Mouse (Mus musculus) MEL (cell line): ENCODE data around the gene Fgfr2. TPM values are rescaled to one million over a fixed set of nuclear protein-coding genes. Genes with fewer than 3 reads are reported as not detected.

ENCODE experiments used
- DNase-seq: peaks from one replicate; pipeline ENCODE4 v3.0.0; 2011; ENCODE audit warnings: low read depth, low spot score
- H3K27ac ChIP-seq: 2 replicates; pipeline ENCODE4 v1.5.1; 2012; ENCODE audit warnings: low read depth, mild to moderate bottlenecking, control low read depth, low read length, moderate library complexity; ENCODE audit not compliant: control insufficient read depth
- H3K27me3 ChIP-seq, 2 experiments: fragments of 150-350 bp in 1 of 2; sonication (generic) in 1 of 2; 2 replicates each; pipeline ENCODE4 v1.6.1; 2012; ENCODE audit warnings: low read length in 2 of 2, mild to moderate bottlenecking in 2 of 2, improper control_type of control experiment in 1 of 2, moderate library complexity in 1 of 2; ENCODE audit not compliant: insufficient read depth in 2 of 2, control insufficient read depth in 1 of 2
- H3K36me3 ChIP-seq, 2 experiments: 2 replicates each; pipeline ENCODE4 v1.6.1; 2012 to 2014; ENCODE audit warnings: low read length in 2 of 2, improper control_type of control experiment in 1 of 2, inconsistent platforms in 1 of 2, mild to moderate bottlenecking in 1 of 2; ENCODE audit not compliant: insufficient read depth in 2 of 2, control insufficient read depth in 1 of 2
- H3K4me1 ChIP-seq, 2 experiments: fragments of 150-350 bp in 1 of 2; sonication (generic) in 1 of 2; 2 replicates each; pipeline ENCODE4 v1.6.1; 2012; ENCODE audit warnings: low read length in 2 of 2, improper control_type of control experiment in 1 of 2, mild to moderate bottlenecking in 1 of 2; ENCODE audit not compliant: insufficient read depth in 2 of 2, control insufficient read depth in 1 of 2
- H3K4me3 ChIP-seq, 2 experiments: fragments of 150-350 bp in 1 of 2; sonication (generic) in 1 of 2; 2 replicates each; pipeline ENCODE4 v1.5.1; 2012; ENCODE audit warnings: low read depth in 2 of 2, low read length in 2 of 2, mild to moderate bottlenecking in 2 of 2, moderate library complexity in 2 of 2, control low read depth in 1 of 2, improper control_type of control experiment in 1 of 2; ENCODE audit not compliant: control insufficient read depth in 1 of 2, insufficient read depth in 1 of 2
- H3K79me2 ChIP-seq: 2 replicates; pipeline ENCODE4 v1.6.1; 2012; ENCODE audit warnings: mild to moderate bottlenecking, low read length, moderate library complexity; ENCODE audit not compliant: control insufficient read depth, poor library complexity, insufficient read depth
- H3K9ac ChIP-seq: 2 replicates; pipeline ENCODE4 v1.6.1; 2012; ENCODE audit warnings: low read depth, mild to moderate bottlenecking, control low read depth, low read length, moderate library complexity; ENCODE audit not compliant: control insufficient read depth, poor library complexity, severe bottlenecking
- H3K9me3 ChIP-seq: fragments of 150-350 bp; sonication (generic); replicated peaks from 2 replicates; pipeline ENCODE4 v1.6.1; 2012; ENCODE audit warnings: mild to moderate bottlenecking, low read length, improper control_type of control experiment, moderate library complexity; ENCODE audit not compliant: insufficient read depth
- CHD1 ChIP-seq: IDR thresholded peaks from 2 replicates; pipeline ENCODE4 v1.6.1; 2012; ENCODE audit warnings: low read depth, mild to moderate bottlenecking, inconsistent platforms, low read length, improper control_type of control experiment
- CHD2 ChIP-seq: IDR thresholded peaks from 2 replicates; pipeline ENCODE4 v1.6.1; 2011; ENCODE audit warnings: low read length, improper control_type of control experiment
- ELF1 ChIP-seq: IDR thresholded peaks from 2 replicates; pipeline ENCODE4 v1.6.1; 2014; ENCODE audit warnings: low read depth, mild to moderate bottlenecking, inconsistent platforms, low read length, improper control_type of control experiment, moderate library complexity
- EP300 ChIP-seq, 2 experiments: IDR thresholded peaks; 2 replicates each; pipeline ENCODE4 v1.6.1; 2011; ENCODE audit warnings: improper control_type of control experiment in 2 of 2, low read length in 2 of 2, low read depth in 1 of 2, mild to moderate bottlenecking in 1 of 2
- GABPA ChIP-seq: IDR thresholded peaks from 2 replicates; pipeline ENCODE4 v1.6.1; 2012; ENCODE audit warnings: low read depth, mild to moderate bottlenecking, inconsistent platforms, low read length, improper control_type of control experiment, moderate library complexity
- GATA1 ChIP-seq: IDR thresholded peaks from 2 replicates; pipeline ENCODE4 v1.6.1; 2011; ENCODE audit warnings: low read depth, low read length, improper control_type of control experiment
- HCFC1 ChIP-seq: IDR thresholded peaks from 2 replicates; pipeline ENCODE4 v1.6.1; 2012; ENCODE audit warnings: low read depth, mild to moderate bottlenecking, inconsistent platforms, low read length, improper control_type of control experiment, moderate library complexity
- JUND ChIP-seq: IDR thresholded peaks from 2 replicates; pipeline ENCODE4 v1.6.1; 2011; ENCODE audit warnings: low read depth, mild to moderate bottlenecking, improper control_type of control experiment, low read length
- KAT2A ChIP-seq: conservative IDR thresholded peaks from 2 replicates; pipeline ENCODE4 v1.6.1; 2012; ENCODE audit warnings: low read depth, low read length, improper control_type of control experiment, inconsistent platforms
- MAFK ChIP-seq: IDR thresholded peaks from 2 replicates; pipeline ENCODE4 v1.6.1; 2011; ENCODE audit warnings: low read depth, mild to moderate bottlenecking, low read length, improper control_type of control experiment, borderline replicate concordance
- MAX ChIP-seq: IDR thresholded peaks from 2 replicates; pipeline ENCODE4 v1.6.1; 2011; ENCODE audit warnings: low read length, improper control_type of control experiment
- MYC ChIP-seq: IDR thresholded peaks from 2 replicates; pipeline ENCODE4 v1.6.1; 2011; ENCODE audit warnings: low read depth, mild to moderate bottlenecking, low read length, improper control_type of control experiment, moderate library complexity
- NELFE ChIP-seq: IDR thresholded peaks from 2 replicates; pipeline ENCODE4 v1.6.1; 2011; ENCODE audit warnings: low read depth, low read length, improper control_type of control experiment
- NRF1 ChIP-seq: IDR thresholded peaks from 2 replicates; pipeline ENCODE4 v1.6.1; 2014; ENCODE audit warnings: low read depth, mild to moderate bottlenecking, inconsistent platforms, low read length, improper control_type of control experiment, moderate library complexity; ENCODE audit not compliant: poor library complexity, insufficient read depth, severe bottlenecking
- POLR2AphosphoS2 ChIP-seq: IDR thresholded peaks from 2 replicates; pipeline ENCODE4 v1.6.1; 2011; ENCODE audit warnings: low read length, improper control_type of control experiment
- POLR2AphosphoS5 ChIP-seq: IDR thresholded peaks from 2 replicates; pipeline ENCODE4 v1.6.1; 2012; ENCODE audit warnings: low read depth, borderline replicate concordance, mild to moderate bottlenecking, inconsistent platforms, low read length, moderate library complexity, mixed read lengths
- RAD21 ChIP-seq: IDR thresholded peaks from 2 replicates; pipeline ENCODE4 v1.6.1; 2011; ENCODE audit warnings: mild to moderate bottlenecking, low read depth, low read length, improper control_type of control experiment
- RCOR1 ChIP-seq: IDR thresholded peaks from 2 replicates; pipeline ENCODE4 v1.6.1; 2012; ENCODE audit warnings: low read depth, mild to moderate bottlenecking, inconsistent platforms, low read length, improper control_type of control experiment
- TAL1 ChIP-seq: IDR thresholded peaks from 2 replicates; pipeline ENCODE4 v1.6.1; 2012; ENCODE audit warnings: mild to moderate bottlenecking, inconsistent platforms, low read length, moderate library complexity, mixed read lengths
- TBP ChIP-seq: IDR thresholded peaks from 2 replicates; pipeline ENCODE4 v1.8.0; 2011; ENCODE audit warnings: low read depth, low read length, improper control_type of control experiment
- TCF12 ChIP-seq: IDR thresholded peaks from 2 replicates; pipeline ENCODE4 v1.6.1; 2014; ENCODE audit warnings: low read depth, mild to moderate bottlenecking, inconsistent platforms, low read length, improper control_type of control experiment, moderate library complexity
- UBTF ChIP-seq: IDR thresholded peaks from 2 replicates; pipeline ENCODE4 v1.6.1; 2012; ENCODE audit warnings: low read depth, mild to moderate bottlenecking, inconsistent platforms, low read length, improper control_type of control experiment, moderate library complexity, borderline replicate concordance; ENCODE audit not compliant: insufficient read depth
- USF1 ChIP-seq: IDR thresholded peaks from 2 replicates; pipeline ENCODE4 v1.6.1; 2014; ENCODE audit warnings: low read depth, mild to moderate bottlenecking, inconsistent platforms, low read length, improper control_type of control experiment, moderate library complexity
- USF2 ChIP-seq, 2 experiments: IDR thresholded peaks; 2 replicates each; pipeline ENCODE4 v1.6.1; 2011 to 2012; ENCODE audit warnings: improper control_type of control experiment in 2 of 2, low read length in 2 of 2, borderline replicate concordance in 1 of 2, inconsistent platforms in 1 of 2, low read depth in 1 of 2, mild to moderate bottlenecking in 1 of 2; ENCODE audit not compliant: insufficient read depth in 1 of 2
- ZC3H11A ChIP-seq: IDR thresholded peaks from 2 replicates; pipeline ENCODE4 v1.6.1; 2012; ENCODE audit warnings: low read depth, mild to moderate bottlenecking, inconsistent platforms, low read length, improper control_type of control experiment
- ZKSCAN1 ChIP-seq: IDR thresholded peaks from 2 replicates; pipeline ENCODE4 v1.6.1; 2012; ENCODE audit warnings: low read depth, mild to moderate bottlenecking, inconsistent platforms, low read length, improper control_type of control experiment, moderate library complexity
- ZMIZ1 ChIP-seq: IDR thresholded peaks from 2 replicates; pipeline ENCODE4 v1.6.1; 2012; ENCODE audit warnings: low read depth, mild to moderate bottlenecking, inconsistent platforms, low read length, improper control_type of control experiment, moderate library complexity
- ZNF384 ChIP-seq: IDR thresholded peaks from 2 replicates; pipeline ENCODE4 v1.6.1; 2012; ENCODE audit warnings: low read depth, mild to moderate bottlenecking, inconsistent platforms, low read length, improper control_type of control experiment
- polyA plus RNA-seq, 2 experiments: library from polyadenylated mRNA; stranded (reverse) in 1 of 2; unstranded in 1 of 2; fragments of >175 nt in 1 of 2; fragments of >200 nt in 1 of 2; gene quantifications; 2 replicates each; pipeline versions ENCODE4 v1.2.1 to v1.2.4; 2012; ENCODE audit warnings: low replicate concordance in 2 of 2, low read depth in 1 of 2; ENCODE audit not compliant: insufficient read length in 2 of 2, insufficient read depth in 1 of 2, missing spikeins in 1 of 2
- total RNA-seq: library from RNA; depleted of rRNA; stranded (reverse); fragments of 300-350 nt; gene quantifications from 2 replicates; pipeline ENCODE4 v1.2.3, GENCODE M21; 2012

The Fgfr2 gene
- total and polyA plus RNA-seq, 3 experiments: not detected

DNA sequence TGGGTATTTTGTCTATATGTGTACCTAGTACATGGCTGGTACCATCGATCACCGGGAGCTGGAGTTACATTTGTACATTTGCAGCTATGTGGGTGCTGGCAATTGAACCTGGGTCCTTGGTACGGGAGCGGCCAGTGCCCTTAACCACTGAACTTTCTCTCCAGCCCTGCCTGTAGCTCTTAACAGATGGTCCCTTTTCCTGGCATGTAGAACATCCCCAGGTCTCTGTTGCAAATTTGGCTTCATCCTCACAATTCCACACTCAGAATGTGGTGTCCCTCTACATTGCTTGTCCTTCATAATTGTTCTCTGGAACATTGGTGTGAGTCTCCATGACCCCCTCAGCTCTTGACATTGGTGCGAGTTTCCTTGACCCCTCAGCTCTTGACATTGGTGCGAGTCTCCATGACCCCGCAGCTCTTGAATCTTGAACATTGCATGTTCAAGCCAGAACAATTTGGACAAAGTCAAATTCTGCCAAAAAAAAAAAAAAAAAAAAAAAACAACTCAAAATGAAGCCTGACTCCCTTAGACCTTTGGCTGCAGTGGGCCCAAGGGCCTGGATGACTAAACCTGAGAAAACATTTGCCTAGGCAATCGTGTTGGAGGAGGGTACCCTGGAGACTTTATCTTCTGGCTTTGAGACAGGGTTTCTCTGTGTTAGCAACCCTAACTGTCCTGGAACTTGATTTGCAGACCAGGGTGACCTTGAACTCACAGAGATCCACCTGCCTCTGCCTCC is 816.3 kb downstream of the Fgfr2 start:
- Histone ChIP-seq H3K27ac (no peak overlapping the region), H3K36me3 (peaks cover 3 to 44% of the 10 kb centered on the region in 2 experiments), H3K4me1 (peaks cover 8 to 52% of the 10 kb centered on the region in 2 experiments), H3K9me3 (no peaks in the 10 kb centered on the region), H3K27me3 (no peaks in the 10 kb centered on the region), H3K4me3 (no peak overlapping the region), H3K79me2 (peaks cover 85% of the 10 kb centered on the region), H3K9ac (no peak overlapping the region)
- no peak for DNase-seq
- TF ChIP-seq TCF12 (no peak), MYC (no peak), ELF1 (no peak), JUND (no peak), TAL1 (no peak), NELFE (no peak), EP300 (IDR thresholded peaks at IDR 0.05; ENCODE audit: low read depth in 1 of 2, low read length in 2 of 2) (no peak), NRF1 (no peak), TBP (no peak), KAT2A (no peak), CHD1 (no peak), RAD21 (no peak), RCOR1 (no peak), ZKSCAN1 (no peak), ZNF384 (no peak), MAX (no peak)
- TF ChIP-seq, all 39 proteins: peak for 0

- DNase-seq: no peak
- peaks cover 80% of the 10 kb centered on the region for H3K79me2 ChIP-seq
- H3K9ac ChIP-seq: no peak overlapping the region
- H3K4me3 ChIP-seq: no peak overlapping the region
- H3K36me3 ChIP-seq: peaks cover 3 to 41% of the 10 kb centered on the region in 2 experiments
- no peaks in the 10 kb centered on the region for H3K27me3 ChIP-seq
- no peaks in the 10 kb centered on the region for H3K9me3 ChIP-seq
- H3K4me1 ChIP-seq: peaks cover 8 to 48% of the 10 kb centered on the region in 2 experiments
- H3K27ac ChIP-seq: 0 out of 2 replicates have a peak overlapping the region, but pooled peaks have one; percentile 5
- TF ChIP-seq NELFE (no peak), ZNF384 (no peak), GABPA (no peak), POLR2AphosphoS2 (no peak), USF1 (no peak), TBP (no peak), GATA1 (no peak), MAFK (no peak), MAX (no peak), CHD2 (no peak), POLR2AphosphoS5 (no peak), ZMIZ1 (no peak), USF2 (IDR thresholded peaks at IDR 0.05; ENCODE audit: borderline replicate concordance in 1 of 2, insufficient read depth in 1 of 2, low read depth in 1 of 2, low read length in 2 of 2) (no peak), HCFC1 (no peak), UBTF (no peak), ZC3H11A (no peak), MYC (no peak), TCF12 (no peak)
Observed at GRCm38 (mm10) chr7:132305492-132306375, 817.4 kb downstream of the Fgfr2 start.
